Mouse (Mus musculus) heart, embryonic 13.5 days (tissue): ENCODE measurements at regions not wholly inside any gene's neighbourhood (a gene's known extent, or its start where the extent isn't known, plus 50 kb on each side); places are given as distances from the start of the nearest gene placed in this dataset.

ENCODE experiments used
- ATAC-seq: fragments of 200-750 bp; cut with Nextera tagmentation; 2 replicates; pipeline ENCODE4 v1.8.0; 2017; ENCODE audit warnings: moderate TSS enrichment; ENCODE audit not compliant: insufficient number of reproducible peaks, low FRiP score, low TSS enrichment; ENCODE audit errors: extremely low read depth
- H3K27ac ChIP-seq: fragments of 300-500 bp; sonication (generic); replicated peaks from 2 replicates; pipeline ENCODE4 v1.5.1; 2015; ENCODE audit warnings: moderate library complexity, mild to moderate bottlenecking, inconsistent platforms
- H3K27me3 ChIP-seq: fragments of 300-500 bp; sonication (generic); replicated peaks from 2 replicates; pipeline ENCODE4 v1.6.1; 2015; ENCODE audit warnings: mild to moderate bottlenecking, inconsistent platforms
- H3K36me3 ChIP-seq: fragments of 300-500 bp; sonication (generic); 2 replicates; pipeline ENCODE4 v1.6.1; 2015; ENCODE audit warnings: mild to moderate bottlenecking, inconsistent platforms
- H3K4me1 ChIP-seq: fragments of 300-500 bp; sonication (generic); 2 replicates; pipeline ENCODE4 v1.6.1; 2015; ENCODE audit warnings: inconsistent platforms
- H3K4me2 ChIP-seq: fragments of 300-500 bp; sonication (generic); 2 replicates; pipeline ENCODE4 v1.6.1; 2015; ENCODE audit warnings: inconsistent platforms, mild to moderate bottlenecking, moderate library complexity
- H3K4me3 ChIP-seq: fragments of 300-500 bp; sonication (generic); 2 replicates; pipeline ENCODE4 v1.5.1; 2015; ENCODE audit warnings: moderate library complexity, mild to moderate bottlenecking, inconsistent platforms
- H3K9ac ChIP-seq: fragments of 300-500 bp; sonication (generic); 2 replicates; pipeline ENCODE4 v1.6.1; 2015; ENCODE audit warnings: inconsistent platforms, mild to moderate bottlenecking, moderate library complexity
- H3K9me3 ChIP-seq: fragments of 300-500 bp; sonication (generic); 2 replicates; pipeline ENCODE4 v1.6.1; 2016; ENCODE audit warnings: inconsistent platforms
- WGBS: fragments of 180-500 bp; shearing (Covaris S2); methylation state at CpG from one replicate; pipeline ENCODE4 v1.1.7; 2015; ENCODE audit warnings: mixed read lengths; 5-methylcytosine and 5-hydroxymethylcytosine counted together

DNA sequence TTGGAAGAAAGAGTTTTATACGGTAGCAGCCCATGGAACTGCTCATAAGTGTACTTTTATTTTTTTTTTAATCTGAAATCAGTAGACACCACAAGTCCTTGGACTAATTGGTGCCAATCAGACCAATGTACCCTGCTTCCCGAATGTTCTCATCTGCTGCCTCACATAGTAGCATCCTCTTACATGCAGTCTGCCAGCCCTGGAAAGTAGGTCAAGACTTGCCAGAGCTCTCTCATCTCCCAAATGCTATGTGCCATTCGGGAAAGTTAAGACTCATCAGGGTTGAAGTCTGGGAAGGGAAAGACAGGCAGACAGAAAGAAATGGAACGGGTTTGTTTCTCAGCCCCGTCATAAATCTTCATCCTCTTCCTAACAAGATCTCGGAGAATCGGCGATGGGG lies 115.2 kb upstream of the Rbms3 start:
- WGBS, result 83% methylated on average over 8 of the region's 8 CpGs
- Histone ChIP-seq H3K4me2 (no peak overlapping the region), H3K4me3 (no peak overlapping the region), H3K27ac (no peak overlapping the region), H3K9me3 (no peaks in the 10 kb centered on the region), H3K36me3 (no peaks in the 10 kb centered on the region), H3K9ac (no peak overlapping the region), H3K27me3 (no peaks in the 10 kb centered on the region), H3K4me1 (no peaks in the 10 kb centered on the region)
- no peak for ATAC-seq

- H3K27me3 ChIP-seq, result no peaks in the 10 kb centered on the region
- H3K9me3 ChIP-seq, result no peaks in the 10 kb centered on the region
- no peak overlapping the region for H3K27ac ChIP-seq
- no peak for ATAC-seq
- WGBS, result 75% methylated on average over 6 of the region's 6 CpGs
- H3K36me3 ChIP-seq, result no peaks in the 10 kb centered on the region
- H3K4me1 ChIP-seq, result no peaks in the 10 kb centered on the region
- H3K4me3 ChIP-seq, result no peak overlapping the region
- no peak overlapping the region for H3K4me2 ChIP-seq
- H3K9ac ChIP-seq, result no peak overlapping the region
Measured at GRCm38 (mm10) chr9:117729366-117729765, 99.7 kb upstream of the Rbms3 start.

- H3K27me3 ChIP-seq, result no peaks in the 10 kb centered on the region
- no peaks in the 10 kb centered on the region for H3K9me3 ChIP-seq
- no peak for ATAC-seq
- 68% methylated on average over 7 of the region's 7 CpGs for WGBS
- no peak overlapping the region for H3K4me2 ChIP-seq
- H3K4me1 ChIP-seq, result no peaks in the 10 kb centered on the region
- H3K36me3 ChIP-seq, result no peaks in the 10 kb centered on the region
- no peak overlapping the region for H3K27ac ChIP-seq
- H3K9ac ChIP-seq, result no peak overlapping the region
- H3K4me3 ChIP-seq, result no peak overlapping the region
Measured at GRCm38 (mm10) chr9:117720161-117720598, 90.5 kb upstream of the Rbms3 start.

GRCm38 (mm10) chr9:117717346-117717745 lies 87.6 kb upstream of the Rbms3 start:
- Histone ChIP-seq H3K27me3 (no peaks in the 10 kb centered on the region), H3K9ac (no peak overlapping the region), H3K9me3 (no peaks in the 10 kb centered on the region), H3K36me3 (no peaks in the 10 kb centered on the region), H3K27ac (no peak overlapping the region), H3K4me1 (peaks cover 5% of the 10 kb centered on the region), H3K4me2 (no peak overlapping the region), H3K4me3 (no peak overlapping the region)
- ATAC-seq, result no peak
- WGBS, result 73% methylated on average over 4 of the region's 4 CpGs

DNA sequence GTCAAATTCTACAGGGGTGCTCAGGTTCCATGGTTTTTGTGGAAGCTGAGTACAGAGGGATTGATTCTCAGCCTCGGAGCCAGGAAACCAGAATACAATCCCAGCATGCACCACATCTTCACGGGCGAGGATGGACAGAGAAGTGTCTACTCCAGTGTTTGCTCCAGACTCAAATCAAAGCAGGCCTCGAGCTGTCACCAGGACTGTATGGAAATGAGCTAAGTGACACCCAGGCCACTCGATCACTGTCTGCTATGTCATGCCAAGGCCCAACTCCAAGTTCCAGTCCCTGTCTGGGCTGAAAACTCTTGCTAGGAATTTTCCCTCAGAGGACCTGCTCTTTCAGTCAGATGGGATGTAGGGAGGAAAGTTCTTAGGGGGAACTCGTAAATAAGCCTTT lies 86.8 kb upstream of the Rbms3 start:
- Histone ChIP-seq H3K27ac (no peak overlapping the region), H3K4me2 (no peak overlapping the region), H3K4me1 (peaks cover 5% of the 10 kb centered on the region), H3K36me3 (no peaks in the 10 kb centered on the region), H3K27me3 (no peaks in the 10 kb centered on the region), H3K9ac (no peak overlapping the region), H3K9me3 (no peaks in the 10 kb centered on the region), H3K4me3 (no peak overlapping the region)
- WGBS, result 72% methylated on average over 6 of the region's 6 CpGs
- ATAC-seq, result no peak

DNA sequence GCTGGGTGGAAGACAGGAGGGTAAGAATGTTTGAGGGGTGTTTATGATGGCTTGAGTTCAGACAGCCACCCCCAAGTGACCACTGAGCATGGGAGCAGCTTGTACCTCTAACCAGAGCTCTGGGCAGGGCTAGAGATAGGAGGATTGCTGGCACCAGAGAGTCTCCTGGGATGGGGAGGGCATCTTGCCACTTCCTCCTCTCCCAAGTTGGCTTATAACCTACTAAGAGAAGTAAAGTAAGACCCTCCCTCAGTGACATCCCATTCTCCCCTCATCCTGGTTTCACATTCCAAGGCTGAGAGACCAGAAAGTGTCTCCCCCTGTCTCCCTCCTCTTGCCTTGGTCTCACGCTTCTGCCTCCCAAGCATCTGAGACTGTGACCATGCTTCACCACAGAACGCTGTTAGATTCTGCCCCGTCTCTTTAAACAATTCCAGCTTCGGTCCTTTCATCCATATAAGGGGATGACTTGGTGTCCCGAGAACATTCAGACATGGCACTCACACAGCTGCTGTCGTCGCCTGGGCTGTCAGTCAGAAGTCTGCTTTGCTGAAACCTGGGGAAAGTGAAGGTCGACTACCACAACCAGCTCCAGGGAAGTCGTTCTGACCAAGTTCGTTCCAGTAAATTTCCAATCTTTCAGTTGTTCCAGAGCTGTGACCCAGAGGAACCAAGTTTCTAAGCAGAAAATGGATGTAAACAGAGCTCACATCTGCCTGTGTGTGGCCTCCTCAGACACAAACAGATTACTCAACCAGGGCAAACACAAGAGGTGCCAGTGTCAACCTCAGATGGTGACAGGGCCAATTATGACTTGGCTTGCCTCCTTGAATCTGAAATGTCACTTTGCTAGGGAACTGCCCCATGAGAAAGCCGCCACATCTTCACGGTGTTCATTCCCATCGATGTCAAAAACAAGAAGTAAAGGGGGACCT lies 85.3 kb upstream of the Rbms3 start:
- Histone ChIP-seq H3K27me3 (no peaks in the 10 kb centered on the region), H3K36me3 (no peaks in the 10 kb centered on the region), H3K27ac (no peak overlapping the region), H3K4me3 (no peak overlapping the region), H3K4me1 (peaks cover 5% of the 10 kb centered on the region), H3K4me2 (no peak overlapping the region), H3K9ac (no peak overlapping the region), H3K9me3 (no peaks in the 10 kb centered on the region)
- 58% methylated on average over 13 of the region's 13 CpGs for WGBS
- no peak for ATAC-seq

GRCm38 (mm10) chr9:117713121-117713520 lies 83.4 kb upstream of the Rbms3 start:
- ATAC-seq, result no peak
- Histone ChIP-seq H3K9me3 (no peaks in the 10 kb centered on the region), H3K4me2 (no peak overlapping the region), H3K27me3 (no peaks in the 10 kb centered on the region), H3K27ac (no peak overlapping the region), H3K4me3 (no peak overlapping the region), H3K9ac (no peak overlapping the region), H3K4me1 (peaks cover 5% of the 10 kb centered on the region), H3K36me3 (no peaks in the 10 kb centered on the region)
- 79% methylated on average over 4 of the region's 4 CpGs for WGBS

GRCm38 (mm10) chr9:117711793-117712192 lies 82.1 kb upstream of the Rbms3 start:
- Histone ChIP-seq H3K9ac (no peak overlapping the region), H3K27ac (no peak overlapping the region), H3K4me3 (no peak overlapping the region), H3K27me3 (no peaks in the 10 kb centered on the region), H3K9me3 (no peaks in the 10 kb centered on the region), H3K4me1 (peaks cover 5% of the 10 kb centered on the region), H3K36me3 (no peaks in the 10 kb centered on the region), H3K4me2 (no peak overlapping the region)
- WGBS, result 79% methylated on average over 5 of the region's 5 CpGs
- no peak for ATAC-seq

DNA sequence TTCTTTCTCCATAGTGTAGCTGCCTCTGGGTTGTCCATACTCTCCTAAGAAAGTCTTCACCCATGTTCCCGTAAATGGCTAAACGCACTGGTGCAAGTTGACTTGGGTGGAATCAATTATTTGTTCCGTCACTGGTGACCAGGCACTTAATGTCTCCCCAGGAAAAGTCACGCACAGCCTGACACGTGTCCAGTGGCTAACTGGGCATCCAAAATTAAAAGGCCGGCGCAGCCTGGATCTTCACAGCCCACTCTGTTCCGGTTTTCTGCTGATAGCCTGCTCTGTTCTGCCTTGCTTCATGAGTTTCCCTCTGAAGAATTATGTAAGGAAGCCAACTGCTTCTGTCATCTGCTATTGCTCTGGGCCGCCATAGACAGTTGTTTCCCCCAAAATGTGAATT lies 81.3 kb upstream of the Rbms3 start:
- H3K4me2 ChIP-seq, result no peak overlapping the region
- peaks cover 5% of the 10 kb centered on the region for H3K4me1 ChIP-seq
- H3K9me3 ChIP-seq, result no peaks in the 10 kb centered on the region
- H3K27me3 ChIP-seq, result no peaks in the 10 kb centered on the region
- H3K27ac ChIP-seq, result no peak overlapping the region
- no peak overlapping the region for H3K4me3 ChIP-seq
- H3K36me3 ChIP-seq, result no peaks in the 10 kb centered on the region
- no peak for ATAC-seq
- no peak overlapping the region for H3K9ac ChIP-seq
- WGBS, result 86% methylated on average over 9 of the region's 9 CpGs

- H3K27ac ChIP-seq, result no peak overlapping the region
- H3K4me3 ChIP-seq, result no peak overlapping the region
- no peaks in the 10 kb centered on the region for H3K36me3 ChIP-seq
- no peaks in the 10 kb centered on the region for H3K9me3 ChIP-seq
- no peaks in the 10 kb centered on the region for H3K27me3 ChIP-seq
- peaks cover under 1% of the 10 kb centered on the region for H3K4me1 ChIP-seq
- no peak overlapping the region for H3K4me2 ChIP-seq
- no peak for ATAC-seq
- 79% methylated on average over 13 of the region's 13 CpGs for WGBS
- no peak overlapping the region for H3K9ac ChIP-seq
Measured at GRCm38 (mm10) chr9:117709677-117710076, 80.0 kb upstream of the Rbms3 start.

- Histone ChIP-seq H3K4me2 (no peak overlapping the region), H3K9ac (no peak overlapping the region), H3K27ac (no peak overlapping the region), H3K27me3 (no peaks in the 10 kb centered on the region), H3K36me3 (no peaks in the 10 kb centered on the region), H3K4me1 (no peaks in the 10 kb centered on the region), H3K4me3 (no peak overlapping the region), H3K9me3 (no peaks in the 10 kb centered on the region; the same call in 1 of the 2 replicates)
- WGBS, result 82% methylated on average over 8 of the region's 8 CpGs
- no peak for ATAC-seq
Measured at GRCm38 (mm10) chr9:117693001-117693400, 63.3 kb upstream of the Rbms3 start.

DNA sequence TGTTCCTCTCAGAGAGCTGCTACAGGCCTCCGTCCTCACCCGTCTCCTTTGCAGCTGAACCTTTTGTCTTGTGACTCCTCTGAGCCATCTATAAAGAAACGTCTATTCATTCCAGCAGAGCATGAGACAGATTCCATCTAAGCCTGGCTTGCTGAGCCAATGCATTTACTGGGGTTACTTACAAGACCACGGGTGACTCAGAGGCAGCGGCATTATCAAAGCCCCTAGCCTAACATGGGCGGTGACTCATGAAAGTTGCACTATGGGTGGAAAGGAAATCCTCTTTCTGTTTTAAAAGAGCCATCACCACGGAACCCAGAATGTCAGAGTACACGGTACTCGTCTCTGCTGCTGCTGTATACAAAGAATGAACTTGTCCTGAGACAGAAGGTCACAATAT lies 62.8 kb upstream of the Rbms3 start:
- no peak for ATAC-seq
- Histone ChIP-seq H3K27me3 (no peaks in the 10 kb centered on the region), H3K4me1 (no peaks in the 10 kb centered on the region), H3K4me2 (no peak overlapping the region), H3K36me3 (no peaks in the 10 kb centered on the region), H3K9me3 (no peaks in the 10 kb centered on the region; the same call in 1 of the 2 replicates), H3K27ac (no peak overlapping the region), H3K4me3 (no peak overlapping the region), H3K9ac (no peak overlapping the region)
- 71% methylated on average over 9 of the region's 9 CpGs for WGBS
